Mouse (Mus musculus) spleen, postnatal 0 days (tissue): ENCODE data around the gene Btbd35f29. TPM values are rescaled to one million over a fixed set of nuclear protein-coding genes. Genes with fewer than 3 reads are reported as not detected.

Experiments
- polyA plus RNA-seq: library from polyadenylated mRNA; unstranded; fragments of >200 nt; fragmentation: Nextera tagmentation; extraction: Ambion mirVana; gene quantifications from 2 replicates; pipeline ENCODE4 v1.2.1, GENCODE M21; 2015

Gene Btbd35f29
- polyA plus RNA-seq = not detected in 2 replicates

DNA sequence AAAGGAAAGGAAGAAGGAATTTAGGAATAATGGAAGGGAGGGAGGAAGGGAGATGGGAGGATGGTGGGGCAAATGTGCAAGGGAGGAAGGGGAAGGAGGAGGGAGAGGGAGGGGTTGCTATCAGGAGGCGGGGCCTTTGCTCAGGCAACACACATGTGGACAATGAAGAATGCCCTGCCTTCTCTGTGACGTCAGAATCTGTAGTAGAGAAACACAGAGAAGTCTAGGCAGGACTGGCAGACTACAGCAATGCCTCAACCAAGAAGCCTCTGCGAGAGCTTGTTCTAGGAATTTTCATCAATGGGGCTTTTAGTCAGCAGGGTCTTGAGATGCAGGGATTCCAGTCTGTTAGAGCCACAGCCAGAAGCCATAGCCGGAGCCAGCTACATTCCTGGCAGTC, at the start of gene Btbd35f29:
Gene Btbd35f29, plus strand, starts transcription at position 301 of the 400 bp plus-strand sequence.

Other genes with a start within 250 kb of the Btbd35f29 start
- gene Spin2f, start 136.2 kb downstream of the Btbd35f29 start, polyA plus RNA-seq = not detected in 2 replicates
- gene Btbd35f26, start 218.8 kb downstream of the Btbd35f29 start, polyA plus RNA-seq = not detected in 2 replicates